Mouse (Mus musculus) MEL (cell line): ENCODE data around the gene Hist1h2be. TPM values are rescaled to one million over a fixed set of nuclear protein-coding genes. Genes with fewer than 3 reads are reported as not detected.
"Not testable (repeated sequence)": the region's sequence is repeated elsewhere in the genome, so short reads cannot be mapped to it uniquely, and the experiment has no call there.

Source experiments
- DNase-seq: peaks from one replicate; pipeline ENCODE4 v3.0.0; 2011; ENCODE audit warnings: low read depth, low spot score
- H3K27ac ChIP-seq: 2 replicates; pipeline ENCODE4 v1.5.1; 2012; ENCODE audit warnings: low read depth, mild to moderate bottlenecking, control low read depth, low read length, moderate library complexity; ENCODE audit not compliant: control insufficient read depth
- H3K27me3 ChIP-seq, 2 experiments: fragments of 150-350 bp in 1 of 2; sonication (generic) in 1 of 2; 2 replicates each; pipeline ENCODE4 v1.6.1; 2012; ENCODE audit warnings: low read length in 2 of 2, mild to moderate bottlenecking in 2 of 2, improper control_type of control experiment in 1 of 2, moderate library complexity in 1 of 2; ENCODE audit not compliant: insufficient read depth in 2 of 2, control insufficient read depth in 1 of 2
- H3K36me3 ChIP-seq, 2 experiments: 2 replicates each; pipeline ENCODE4 v1.6.1; 2012 to 2014; ENCODE audit warnings: low read length in 2 of 2, improper control_type of control experiment in 1 of 2, inconsistent platforms in 1 of 2, mild to moderate bottlenecking in 1 of 2; ENCODE audit not compliant: insufficient read depth in 2 of 2, control insufficient read depth in 1 of 2
- H3K4me1 ChIP-seq, 2 experiments: fragments of 150-350 bp in 1 of 2; sonication (generic) in 1 of 2; 2 replicates each; pipeline ENCODE4 v1.6.1; 2012; ENCODE audit warnings: low read length in 2 of 2, improper control_type of control experiment in 1 of 2, mild to moderate bottlenecking in 1 of 2; ENCODE audit not compliant: insufficient read depth in 2 of 2, control insufficient read depth in 1 of 2
- H3K4me3 ChIP-seq, 2 experiments: fragments of 150-350 bp in 1 of 2; sonication (generic) in 1 of 2; 2 replicates each; pipeline ENCODE4 v1.5.1; 2012; ENCODE audit warnings: low read depth in 2 of 2, low read length in 2 of 2, mild to moderate bottlenecking in 2 of 2, moderate library complexity in 2 of 2, control low read depth in 1 of 2, improper control_type of control experiment in 1 of 2; ENCODE audit not compliant: control insufficient read depth in 1 of 2, insufficient read depth in 1 of 2
- H3K79me2 ChIP-seq: 2 replicates; pipeline ENCODE4 v1.6.1; 2012; ENCODE audit warnings: mild to moderate bottlenecking, low read length, moderate library complexity; ENCODE audit not compliant: control insufficient read depth, poor library complexity, insufficient read depth
- H3K9ac ChIP-seq: 2 replicates; pipeline ENCODE4 v1.6.1; 2012; ENCODE audit warnings: low read depth, mild to moderate bottlenecking, control low read depth, low read length, moderate library complexity; ENCODE audit not compliant: control insufficient read depth, poor library complexity, severe bottlenecking
- H3K9me3 ChIP-seq: fragments of 150-350 bp; sonication (generic); replicated peaks from 2 replicates; pipeline ENCODE4 v1.6.1; 2012; ENCODE audit warnings: mild to moderate bottlenecking, low read length, improper control_type of control experiment, moderate library complexity; ENCODE audit not compliant: insufficient read depth
- CHD1 ChIP-seq: IDR thresholded peaks from 2 replicates; pipeline ENCODE4 v1.6.1; 2012; ENCODE audit warnings: low read depth, mild to moderate bottlenecking, inconsistent platforms, low read length, improper control_type of control experiment
- CHD2 ChIP-seq: IDR thresholded peaks from 2 replicates; pipeline ENCODE4 v1.6.1; 2011; ENCODE audit warnings: low read length, improper control_type of control experiment
- E2F4 ChIP-seq: IDR thresholded peaks from 2 replicates; pipeline ENCODE4 v1.6.1; 2011; ENCODE audit warnings: low read depth, low read length, improper control_type of control experiment, borderline replicate concordance
- ELF1 ChIP-seq: IDR thresholded peaks from 2 replicates; pipeline ENCODE4 v1.6.1; 2014; ENCODE audit warnings: low read depth, mild to moderate bottlenecking, inconsistent platforms, low read length, improper control_type of control experiment, moderate library complexity
- EP300 ChIP-seq, 2 experiments: IDR thresholded peaks; 2 replicates each; pipeline ENCODE4 v1.6.1; 2011; ENCODE audit warnings: improper control_type of control experiment in 2 of 2, low read length in 2 of 2, low read depth in 1 of 2, mild to moderate bottlenecking in 1 of 2
- GABPA ChIP-seq: IDR thresholded peaks from 2 replicates; pipeline ENCODE4 v1.6.1; 2012; ENCODE audit warnings: low read depth, mild to moderate bottlenecking, inconsistent platforms, low read length, improper control_type of control experiment, moderate library complexity
- HCFC1 ChIP-seq: IDR thresholded peaks from 2 replicates; pipeline ENCODE4 v1.6.1; 2012; ENCODE audit warnings: low read depth, mild to moderate bottlenecking, inconsistent platforms, low read length, improper control_type of control experiment, moderate library complexity
- MAFK ChIP-seq: IDR thresholded peaks from 2 replicates; pipeline ENCODE4 v1.6.1; 2011; ENCODE audit warnings: low read depth, mild to moderate bottlenecking, low read length, improper control_type of control experiment, borderline replicate concordance
- MAX ChIP-seq: IDR thresholded peaks from 2 replicates; pipeline ENCODE4 v1.6.1; 2011; ENCODE audit warnings: low read length, improper control_type of control experiment
- MXI1 ChIP-seq: IDR thresholded peaks from 2 replicates; pipeline ENCODE4 v1.6.1; 2011; ENCODE audit warnings: mild to moderate bottlenecking, low read depth, low read length, improper control_type of control experiment
- MYC ChIP-seq: IDR thresholded peaks from 2 replicates; pipeline ENCODE4 v1.6.1; 2011; ENCODE audit warnings: low read depth, mild to moderate bottlenecking, low read length, improper control_type of control experiment, moderate library complexity
- NELFE ChIP-seq: IDR thresholded peaks from 2 replicates; pipeline ENCODE4 v1.6.1; 2011; ENCODE audit warnings: low read depth, low read length, improper control_type of control experiment
- NRF1 ChIP-seq: IDR thresholded peaks from 2 replicates; pipeline ENCODE4 v1.6.1; 2014; ENCODE audit warnings: low read depth, mild to moderate bottlenecking, inconsistent platforms, low read length, improper control_type of control experiment, moderate library complexity; ENCODE audit not compliant: poor library complexity, insufficient read depth, severe bottlenecking
- POLR2A ChIP-seq, 2 experiments: IDR thresholded peaks; 2 replicates each; pipeline ENCODE4 v1.6.1; 2011 to 2012; ENCODE audit warnings: low read length in 2 of 2, mild to moderate bottlenecking in 2 of 2, control low read depth in 1 of 2, improper control_type of control experiment in 1 of 2, low read depth in 1 of 2, moderate library complexity in 1 of 2; ENCODE audit not compliant: control insufficient read depth in 1 of 2, insufficient read depth in 1 of 2, poor library complexity in 1 of 2
- POLR2AphosphoS2 ChIP-seq: IDR thresholded peaks from 2 replicates; pipeline ENCODE4 v1.6.1; 2011; ENCODE audit warnings: low read length, improper control_type of control experiment
- POLR2AphosphoS5 ChIP-seq: IDR thresholded peaks from 2 replicates; pipeline ENCODE4 v1.6.1; 2012; ENCODE audit warnings: low read depth, borderline replicate concordance, mild to moderate bottlenecking, inconsistent platforms, low read length, moderate library complexity, mixed read lengths
- RAD21 ChIP-seq: IDR thresholded peaks from 2 replicates; pipeline ENCODE4 v1.6.1; 2011; ENCODE audit warnings: mild to moderate bottlenecking, low read depth, low read length, improper control_type of control experiment
- RCOR1 ChIP-seq: IDR thresholded peaks from 2 replicates; pipeline ENCODE4 v1.6.1; 2012; ENCODE audit warnings: low read depth, mild to moderate bottlenecking, inconsistent platforms, low read length, improper control_type of control experiment
- SIN3A ChIP-seq: IDR thresholded peaks from 2 replicates; pipeline ENCODE4 v1.6.1; 2012; ENCODE audit warnings: low read length, improper control_type of control experiment, inconsistent platforms
- SMC3 ChIP-seq: IDR thresholded peaks from 2 replicates; pipeline ENCODE4 v1.6.1; 2011; ENCODE audit warnings: low read depth, low read length, improper control_type of control experiment
- TBP ChIP-seq: IDR thresholded peaks from 2 replicates; pipeline ENCODE4 v1.8.0; 2011; ENCODE audit warnings: low read depth, low read length, improper control_type of control experiment
- TCF12 ChIP-seq: IDR thresholded peaks from 2 replicates; pipeline ENCODE4 v1.6.1; 2014; ENCODE audit warnings: low read depth, mild to moderate bottlenecking, inconsistent platforms, low read length, improper control_type of control experiment, moderate library complexity
- UBTF ChIP-seq: IDR thresholded peaks from 2 replicates; pipeline ENCODE4 v1.6.1; 2012; ENCODE audit warnings: low read depth, mild to moderate bottlenecking, inconsistent platforms, low read length, improper control_type of control experiment, moderate library complexity, borderline replicate concordance; ENCODE audit not compliant: insufficient read depth
- USF2 ChIP-seq, 2 experiments: IDR thresholded peaks; 2 replicates each; pipeline ENCODE4 v1.6.1; 2011 to 2012; ENCODE audit warnings: improper control_type of control experiment in 2 of 2, low read length in 2 of 2, borderline replicate concordance in 1 of 2, inconsistent platforms in 1 of 2, low read depth in 1 of 2, mild to moderate bottlenecking in 1 of 2; ENCODE audit not compliant: insufficient read depth in 1 of 2
- ZKSCAN1 ChIP-seq: IDR thresholded peaks from 2 replicates; pipeline ENCODE4 v1.6.1; 2012; ENCODE audit warnings: low read depth, mild to moderate bottlenecking, inconsistent platforms, low read length, improper control_type of control experiment, moderate library complexity
- ZMIZ1 ChIP-seq: IDR thresholded peaks from 2 replicates; pipeline ENCODE4 v1.6.1; 2012; ENCODE audit warnings: low read depth, mild to moderate bottlenecking, inconsistent platforms, low read length, improper control_type of control experiment, moderate library complexity
- polyA plus RNA-seq, 2 experiments: library from polyadenylated mRNA; stranded (reverse) in 1 of 2; unstranded in 1 of 2; fragments of >175 nt in 1 of 2; fragments of >200 nt in 1 of 2; gene quantifications; 2 replicates each; pipeline versions ENCODE4 v1.2.1 to v1.2.4; 2012; ENCODE audit warnings: low replicate concordance in 2 of 2, low read depth in 1 of 2; ENCODE audit not compliant: insufficient read length in 2 of 2, insufficient read depth in 1 of 2, missing spikeins in 1 of 2
- total RNA-seq: library from RNA; depleted of rRNA; stranded (reverse); fragments of 300-350 nt; gene quantifications from 2 replicates; pipeline ENCODE4 v1.2.3, GENCODE M21; 2012

Gene Hist1h2be
- total and polyA plus RNA-seq, 3 experiments: 0.49 to 237 TPM; not detected in 1

DNA sequence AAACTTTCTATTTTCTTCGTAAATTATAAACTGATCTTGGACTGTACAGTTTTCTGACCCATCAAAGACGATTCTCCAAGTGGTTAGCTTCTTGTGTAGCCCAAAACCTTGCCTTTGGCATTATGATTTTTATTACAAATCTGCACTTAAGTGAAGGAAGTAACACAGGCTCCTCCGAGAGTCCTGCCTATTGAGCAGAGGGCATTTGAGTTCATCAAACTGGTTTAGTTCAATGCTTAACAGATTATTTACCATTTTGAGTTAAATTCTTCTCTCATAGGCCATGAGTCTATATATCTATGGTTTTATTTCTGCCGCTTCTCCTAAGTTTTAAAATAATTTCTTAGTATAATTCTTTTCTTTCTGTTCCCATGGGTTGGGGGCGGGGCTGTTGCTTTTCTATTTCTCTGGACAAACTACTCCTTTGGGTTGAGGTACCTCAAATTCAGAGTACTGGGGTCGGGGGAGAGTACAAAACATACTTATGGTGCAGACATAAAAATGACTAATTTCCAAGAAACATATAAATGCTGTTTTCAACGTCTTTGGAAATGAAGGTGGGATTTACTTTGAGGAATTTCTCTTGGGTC lies 2.0 kb upstream of the Hist1h2be start:
- Histone ChIP-seq H3K9ac (peak overlapping the region; percentile 69), H3K79me2 (peaks cover 2% of the 10 kb centered on the region; the same call in 1 of the 2 replicates), H3K27ac (peak overlapping the region; percentile 63; the same call in 1 of the 2 replicates), H3K27me3 (peaks cover 0 to 2% of the 10 kb centered on the region in 2 experiments; a peak in 1 of 4 replicates), H3K4me3 (peak overlapping the region; percentile 49 to 52), H3K36me3 (peaks cover 0 to 9% of the 10 kb centered on the region in 2 experiments; a peak in 2 of 4 replicates), H3K9me3 (no peaks in the 10 kb centered on the region), H3K4me1 (peaks cover 0 to 10% of the 10 kb centered on the region in 2 experiments; a peak in 2 of 4 replicates)
- TF ChIP-seq ZKSCAN1 (no peak), MAFK (no peak), GABPA (no peak), SMC3 (no peak), RCOR1 (no peak), MYC (no peak), NRF1 (no peak), CHD1 (no peak), USF2 (IDR thresholded peaks at IDR 0.05; ENCODE audit: borderline replicate concordance in 1 of 2, insufficient read depth in 1 of 2, low read depth in 1 of 2, low read length in 2 of 2) (no peak), ELF1 (no peak), CHD2 (no peak), SIN3A (no peak; the same call in 1 of the 2 replicates), RAD21 (no peak), MAX (no peak), TCF12 (no peak)
- no peak for DNase-seq

DNA sequence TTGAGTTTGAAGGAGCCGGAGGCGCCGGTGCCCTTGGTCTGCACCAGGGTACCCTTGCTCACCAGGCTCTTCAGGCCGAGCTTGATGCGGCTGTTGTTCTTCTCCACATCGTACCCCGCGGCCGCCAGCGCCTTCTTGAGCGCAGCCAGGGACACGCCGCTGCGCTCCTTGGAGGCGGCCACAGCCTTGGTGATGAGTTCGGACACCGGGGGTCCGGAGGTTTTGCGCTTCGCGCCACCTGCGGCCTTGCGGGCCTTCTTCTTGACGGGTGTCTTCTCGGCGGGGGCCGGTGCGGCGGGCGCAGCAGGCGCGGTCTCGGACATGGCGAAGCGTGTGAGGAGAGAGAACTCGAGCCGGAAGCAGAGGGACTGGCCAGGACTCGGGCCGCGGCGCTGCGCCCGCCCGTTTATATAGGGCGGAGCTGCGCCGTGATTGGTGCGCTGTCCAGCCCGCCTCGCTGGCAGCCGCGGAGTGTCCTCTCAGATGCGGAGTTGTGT lies 1.3 kb upstream of the Hist1h2be start, which contains the start of gene Hist1h1e:
Gene Hist1h1e, minus strand, starts transcription at position 384 of the 497 bp plus-strand sequence.
- Histone ChIP-seq H3K27ac (peak within 1 kb of the TSS; percentile 95), H3K9ac (peak within 1 kb of the TSS; percentile 88), H3K4me3 (peak within 1 kb of the TSS; percentile 49 to 52)
- DNase-seq: peak; percentile 90
- H3K27me3 ChIP-seq, H3K36me3 ChIP-seq, H3K4me1 ChIP-seq, H3K9me3 ChIP-seq, H3K79me2 ChIP-seq: not testable (repeated sequence)
- TF ChIP-seq TCF12 (peak; percentile 88), POLR2AphosphoS5 (0 out of 2 replicates have a peak, but pooled peaks have one; percentile 76), ZMIZ1 (peak; percentile 100), ELF1 (peak; percentile 46; the same call in 1 of the 2 replicates), TBP (peak; percentile 99), E2F4 (peak; percentile 44; the same call in 1 of the 2 replicates), UBTF (peak; percentile 11; the same call in 1 of the 2 replicates), NELFE (peak; percentile 99), HCFC1 (peak; percentile 63; the same call in 1 of the 2 replicates), EP300 (IDR thresholded peaks at IDR 0.05; ENCODE audit: low read depth in 1 of 2, low read length in 2 of 2) (0 out of 4 replicates have a peak, but pooled peaks of 1 of the 2 experiments have one; percentile 32), POLR2AphosphoS2 (peak; percentile 86; the same call in 1 of the 2 replicates), SIN3A (peak; percentile 62; the same call in 1 of the 2 replicates), POLR2A (IDR thresholded peaks at IDR 0.05; ENCODE audit: control insufficient read depth in 1 of 2, insufficient read depth in 1 of 2, low read depth in 1 of 2, low read length in 2 of 2, poor library complexity in 1 of 2) (peak; percentile 79 to 82; a peak in 3 of 4 replicates), CHD1 (peak; percentile 26; the same call in 1 of the 2 replicates), MXI1 (peak; percentile 9)
